Mouse (Mus musculus) forebrain, embryonic 11.5 days (tissue): ENCODE data around the gene Tnfrsf21. TPM values are rescaled to one million over a fixed set of nuclear protein-coding genes. Genes with fewer than 3 reads are reported as not detected.

Experiments
- ATAC-seq: fragments of 200-750 bp; cut with Nextera tagmentation; replicated peaks from 2 replicates; pipeline ENCODE4 v1.8.0; 2017; ENCODE audit warnings: moderate TSS enrichment; ENCODE audit not compliant: low FRiP score
- DNase-seq: peaks from one replicate; pipeline ENCODE4 v3.0.0-alpha.2; 2017; ENCODE audit warnings: low spot score
- H3K27ac ChIP-seq: fragments of 300-500 bp; sonication (generic); 2 replicates; pipeline ENCODE4 v1.5.1; 2014; ENCODE audit warnings: low read depth, low read length
- H3K27me3 ChIP-seq: fragments of 300-500 bp; sonication (generic); 2 replicates; pipeline ENCODE4 v1.6.1; 2014; ENCODE audit warnings: mild to moderate bottlenecking, low read length, mixed read lengths; ENCODE audit not compliant: control insufficient read depth, insufficient read depth
- H3K36me3 ChIP-seq: fragments of 300-500 bp; sonication (generic); 2 replicates; pipeline ENCODE4 v1.6.1; 2014; ENCODE audit warnings: mild to moderate bottlenecking, low read length, moderate library complexity, mixed read lengths; ENCODE audit not compliant: control insufficient read depth, insufficient read depth
- H3K4me1 ChIP-seq: fragments of 300-500 bp; sonication (generic); replicated peaks from 2 replicates; pipeline ENCODE4 v1.6.1; 2014; ENCODE audit warnings: low read length, mixed read lengths; ENCODE audit not compliant: control insufficient read depth, insufficient read depth
- H3K4me2 ChIP-seq: fragments of 300-500 bp; sonication (generic); 2 replicates; pipeline ENCODE4 v1.6.1; 2014; ENCODE audit warnings: low read depth, mild to moderate bottlenecking, low read length, moderate library complexity, mixed read lengths; ENCODE audit not compliant: severe bottlenecking
- H3K4me3 ChIP-seq: fragments of 300-500 bp; sonication (generic); 2 replicates; pipeline ENCODE4 v1.5.1; 2014; ENCODE audit warnings: low read depth, low read length
- H3K9ac ChIP-seq: fragments of 300-500 bp; sonication (generic); 2 replicates; pipeline ENCODE4 v1.6.1; 2014; ENCODE audit warnings: low read length
- H3K9me3 ChIP-seq: fragments of 300-500 bp; sonication (generic); 2 replicates; pipeline ENCODE4 v1.6.1; 2016; ENCODE audit warnings: low read length, mixed read lengths; ENCODE audit not compliant: control insufficient read depth
- WGBS: fragments of 180-500 bp; shearing (Covaris S2); extraction: QIAGEN DNeasy Blood & Tissue Kit; methylation state at CpG from one replicate; pipeline ENCODE4 v1.1.7; 2014; 5-methylcytosine and 5-hydroxymethylcytosine counted together
- polyA plus RNA-seq: library from polyadenylated mRNA; unstranded; fragments of >200 nt; fragmentation: Nextera tagmentation; extraction: Ambion mirVana; gene quantifications from 2 replicates; pipeline ENCODE4 v1.2.1, GENCODE M21; 2014

Gene Tnfrsf21
- polyA plus RNA-seq, 1 experiment from 2014 or later: 33.4 TPM

DNA sequence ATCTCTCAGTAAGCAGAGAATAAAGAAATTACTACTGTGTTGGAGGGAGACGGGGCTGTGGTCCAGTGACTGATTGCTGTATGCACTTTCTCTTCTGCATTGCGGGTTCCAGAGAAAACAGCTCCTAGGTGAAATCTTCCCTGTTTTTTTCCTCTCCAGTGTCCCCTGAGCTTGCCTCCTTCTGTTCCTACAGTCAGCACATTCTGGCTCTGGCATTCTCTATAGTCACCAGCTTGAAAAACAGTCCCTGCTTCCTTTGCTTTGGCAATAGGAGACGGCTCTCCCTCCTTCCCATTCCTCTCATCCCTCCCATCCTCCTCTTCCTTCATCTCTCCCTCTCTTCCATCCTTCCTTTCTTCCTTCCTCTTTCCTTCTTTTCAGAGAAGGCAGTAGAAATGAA is 13.9 kb downstream of the Tnfrsf21 start:
- Histone ChIP-seq H3K9ac (no peak overlapping the region), H3K27me3 (no peaks in the 10 kb centered on the region), H3K27ac (no peak overlapping the region), H3K4me3 (no peak overlapping the region), H3K4me2 (no peak overlapping the region), H3K4me1 (no peaks in the 10 kb centered on the region), H3K9me3 (no peaks in the 10 kb centered on the region), H3K36me3 (no peaks in the 10 kb centered on the region)
- DNase-seq (no peak), ATAC-seq (no peak)
- 99% methylated on average over 3 of the region's 3 CpGs for WGBS

DNA sequence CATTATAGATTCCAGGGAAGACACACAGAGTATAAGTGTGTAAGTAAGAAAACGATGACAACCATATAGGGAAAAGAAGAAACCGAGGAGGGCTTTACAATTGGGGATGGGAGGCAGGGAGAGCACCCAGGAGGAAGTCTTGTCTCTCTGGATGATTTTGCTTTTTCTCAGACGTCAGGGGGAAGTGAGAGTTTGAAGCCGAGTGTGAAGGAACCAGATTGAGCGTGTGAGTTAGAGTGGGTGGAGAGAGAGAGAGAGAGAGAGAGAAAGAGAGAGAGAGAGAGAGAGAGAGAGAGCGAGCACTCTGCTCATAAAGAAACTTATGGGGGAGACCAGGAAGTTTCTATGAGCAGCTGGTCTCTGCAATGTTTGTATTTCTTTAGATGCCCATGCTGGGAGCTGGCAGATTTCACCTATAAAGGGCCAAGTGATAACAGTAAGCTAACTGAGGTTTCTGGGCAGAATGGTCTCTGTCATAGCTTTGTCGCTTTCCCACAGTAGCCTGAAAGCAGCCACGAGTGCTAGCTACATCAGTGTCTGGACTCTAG is 16.2 kb downstream of the Tnfrsf21 start:
- Histone ChIP-seq H3K4me1 (no peaks in the 10 kb centered on the region), H3K27me3 (no peaks in the 10 kb centered on the region), H3K36me3 (peaks cover under 1% of the 10 kb centered on the region; the same call in 1 of the 2 replicates), H3K4me3 (no peak overlapping the region), H3K4me2 (no peak overlapping the region), H3K9me3 (no peaks in the 10 kb centered on the region), H3K27ac (no peak overlapping the region), H3K9ac (no peak overlapping the region)
- ATAC-seq (no peak), DNase-seq (no peak)
- 90% methylated on average over 8 of the region's 8 CpGs for WGBS

DNA sequence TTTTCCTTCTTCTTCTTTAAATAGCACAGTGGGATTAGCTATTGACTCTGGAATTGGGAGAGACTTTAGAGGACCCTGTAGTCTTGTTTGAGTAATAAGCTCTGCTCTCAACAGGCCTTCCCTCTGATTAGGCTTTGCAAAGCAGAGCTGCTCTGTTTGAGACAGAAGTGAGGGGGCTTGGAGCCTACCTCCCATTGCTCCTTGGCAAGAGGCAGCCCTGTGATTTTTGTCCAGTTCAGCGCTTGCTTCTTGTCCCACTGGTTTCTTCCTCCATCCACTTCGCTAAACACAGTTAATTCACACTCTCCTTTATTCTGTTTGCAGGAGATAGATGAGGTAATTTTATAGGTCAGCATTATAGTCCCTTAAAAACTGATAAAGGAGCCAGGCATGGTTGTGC is 19.0 kb downstream of the Tnfrsf21 start:
- Histone ChIP-seq H3K4me2 (no peak overlapping the region), H3K27me3 (no peaks in the 10 kb centered on the region), H3K4me3 (no peak overlapping the region), H3K9me3 (no peaks in the 10 kb centered on the region), H3K9ac (no peak overlapping the region), H3K36me3 (peaks cover 6% of the 10 kb centered on the region; the same call in 1 of the 2 replicates), H3K4me1 (no peaks in the 10 kb centered on the region), H3K27ac (no peak overlapping the region)
- ATAC-seq: no peak
- DNase-seq: no peak
- 83% methylated on average over 2 of the region's 2 CpGs for WGBS

DNA sequence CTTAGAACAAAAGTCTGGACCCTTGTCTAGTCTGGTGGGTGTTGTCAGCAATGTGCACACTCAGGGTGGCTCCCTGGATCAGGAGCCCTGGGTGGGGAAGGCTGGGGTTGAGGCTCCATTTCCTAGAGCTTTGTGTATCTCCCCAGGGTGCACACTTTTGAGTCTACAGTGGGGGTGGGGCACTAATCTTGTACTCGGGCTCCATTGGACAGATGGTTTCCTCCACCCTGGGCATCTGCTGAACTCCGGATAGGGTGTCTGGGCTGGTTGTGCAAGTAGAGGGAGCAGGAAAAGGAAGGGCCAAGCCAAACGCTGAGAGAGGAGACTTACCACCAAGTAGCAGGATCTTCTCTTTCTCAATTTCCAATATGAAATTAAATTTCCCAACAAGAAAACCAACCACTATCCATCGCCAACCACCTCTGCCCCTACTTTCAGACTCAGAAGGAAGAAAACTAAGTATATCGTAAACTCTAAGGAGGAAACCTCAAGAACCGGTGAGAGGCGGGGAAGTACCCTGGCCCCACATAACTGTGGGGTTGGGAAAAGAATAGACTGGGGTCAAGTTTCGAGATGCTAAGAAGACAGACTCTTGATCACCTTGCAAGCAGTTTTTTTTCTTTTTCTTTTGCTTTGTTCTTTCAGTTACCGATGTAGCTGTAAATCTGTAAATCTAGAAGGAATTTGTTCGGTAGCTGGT is 19.9 kb downstream of the Tnfrsf21 start:
- H3K4me2 ChIP-seq: no peak overlapping the region
- H3K4me1 ChIP-seq: no peaks in the 10 kb centered on the region
- peaks cover 6% of the 10 kb centered on the region; the same call in 1 of the 2 replicates for H3K36me3 ChIP-seq
- 89% methylated on average over 10 of the region's 10 CpGs for WGBS
- no peak overlapping the region for H3K27ac ChIP-seq
- H3K4me3 ChIP-seq: no peak overlapping the region
- no peak for DNase-seq
- H3K9me3 ChIP-seq: no peaks in the 10 kb centered on the region
- no peaks in the 10 kb centered on the region for H3K27me3 ChIP-seq
- ATAC-seq: no peak
- H3K9ac ChIP-seq: no peak overlapping the region

DNA sequence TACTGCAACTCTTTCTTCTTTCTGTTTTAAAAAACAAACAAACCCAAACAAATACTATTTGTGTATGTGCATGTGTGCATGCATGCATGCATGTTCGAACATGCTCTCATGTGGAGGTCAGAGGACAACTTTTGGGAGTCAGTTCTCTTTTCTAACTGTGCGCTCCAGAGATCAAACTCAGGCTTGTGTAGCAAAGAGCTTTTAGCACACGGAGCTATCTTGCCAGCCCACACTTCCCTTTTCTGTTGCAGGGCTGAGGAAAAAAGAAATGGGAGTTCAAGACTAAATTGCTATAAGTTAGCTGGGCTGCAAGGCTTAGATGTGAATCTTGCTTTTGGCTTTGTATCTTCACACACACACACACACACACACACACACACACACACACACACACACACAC is 24.2 kb downstream of the Tnfrsf21 start:
- Histone ChIP-seq H3K9ac (no peak overlapping the region), H3K36me3 (peaks cover 6% of the 10 kb centered on the region; the same call in 1 of the 2 replicates), H3K27me3 (no peaks in the 10 kb centered on the region), H3K9me3 (no peaks in the 10 kb centered on the region), H3K27ac (no peak overlapping the region), H3K4me2 (no peak overlapping the region), H3K4me3 (no peak overlapping the region), H3K4me1 (no peaks in the 10 kb centered on the region)
- whole genome bisulfite sequencing: 90% methylated on average over 3 of the region's 3 CpGs
- DNase-seq (no peak), ATAC-seq (no peak)

DNA sequence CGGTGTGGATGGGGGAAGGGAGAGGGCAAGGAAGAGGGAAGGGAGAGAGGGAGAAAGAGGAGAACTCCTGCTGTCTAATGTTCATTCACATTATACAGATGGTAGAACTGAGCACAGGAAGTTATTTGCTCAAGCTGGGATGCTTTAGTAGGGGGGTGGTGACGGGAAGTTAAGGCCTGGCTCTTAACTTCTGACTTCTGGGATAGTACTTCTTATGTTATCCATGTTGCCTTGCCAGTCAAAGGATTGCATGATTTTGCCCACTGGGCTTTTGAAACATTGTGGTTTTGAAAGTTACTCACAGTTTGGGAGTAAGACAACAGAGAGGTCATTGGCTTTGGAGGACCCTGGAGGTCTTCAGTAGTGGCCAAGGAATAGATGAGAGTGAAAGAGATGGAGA is 34.3 kb downstream of the Tnfrsf21 start:
- H3K36me3 ChIP-seq: no peaks in the 10 kb centered on the region
- no peak overlapping the region for H3K4me3 ChIP-seq
- no peak overlapping the region for H3K27ac ChIP-seq
- H3K9me3 ChIP-seq: no peaks in the 10 kb centered on the region
- H3K9ac ChIP-seq: no peak overlapping the region
- H3K4me2 ChIP-seq: no peak overlapping the region
- H3K27me3 ChIP-seq: no peaks in the 10 kb centered on the region
- DNase-seq (no peak), ATAC-seq (no peak)
- H3K4me1 ChIP-seq: no peaks in the 10 kb centered on the region
- 96% methylated on average over 2 of the region's 2 CpGs for whole genome bisulfite sequencing

DNA sequence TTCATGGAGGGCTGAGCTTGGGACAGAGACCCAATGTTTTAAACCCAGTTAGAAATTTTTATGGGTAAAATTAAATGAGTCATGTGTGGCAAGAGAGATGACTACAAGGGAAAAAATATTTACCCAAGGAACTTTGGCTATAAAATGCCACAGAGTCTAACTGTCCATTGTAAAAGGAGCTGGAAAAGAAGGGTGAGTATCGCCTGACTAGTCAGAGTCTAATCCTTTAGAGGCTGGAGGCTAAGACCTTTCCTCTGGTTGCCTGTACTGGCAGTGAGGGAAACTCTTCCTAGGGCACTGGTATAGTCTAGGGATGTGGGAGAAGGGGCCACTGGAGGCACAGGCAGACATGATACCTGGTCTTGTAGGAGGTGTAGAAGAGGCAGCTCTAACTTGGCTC is 36.4 kb downstream of the Tnfrsf21 start:
- DNase-seq (no peak), ATAC-seq (no peak)
- Histone ChIP-seq H3K4me3 (no peak overlapping the region), H3K9ac (no peak overlapping the region), H3K36me3 (no peaks in the 10 kb centered on the region), H3K27ac (no peak overlapping the region), H3K4me1 (no peaks in the 10 kb centered on the region), H3K4me2 (no peak overlapping the region), H3K9me3 (no peaks in the 10 kb centered on the region), H3K27me3 (no peaks in the 10 kb centered on the region)
- WGBS: 89% methylated on average over 1 of the region's 1 CpGs

DNA sequence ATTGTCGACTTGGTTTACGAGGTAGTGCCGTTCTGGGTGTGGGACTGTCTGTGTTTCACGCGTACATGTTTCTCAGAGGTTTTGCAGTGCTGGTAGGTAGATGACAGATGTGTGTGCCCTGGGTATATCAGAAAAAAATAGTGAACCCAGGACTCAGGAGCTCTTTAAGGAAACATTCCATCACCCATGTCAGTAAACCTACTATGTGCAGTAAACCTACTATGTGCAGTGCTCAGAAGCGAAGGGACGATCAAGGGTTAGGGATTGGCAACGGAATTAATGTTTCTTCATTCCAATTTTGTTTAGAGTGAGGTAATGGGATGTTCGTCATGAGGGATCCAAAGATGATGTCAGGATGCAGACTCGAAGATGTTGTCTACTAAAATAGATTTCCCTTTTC is 37.6 kb downstream of the Tnfrsf21 start:
- H3K4me3 ChIP-seq: no peak overlapping the region
- no peaks in the 10 kb centered on the region for H3K27me3 ChIP-seq
- no peak overlapping the region for H3K4me2 ChIP-seq
- no peaks in the 10 kb centered on the region for H3K9me3 ChIP-seq
- no peak overlapping the region for H3K9ac ChIP-seq
- no peaks in the 10 kb centered on the region for H3K36me3 ChIP-seq
- H3K27ac ChIP-seq: no peak overlapping the region
- 95% methylated on average over 10 of the region's 10 CpGs for WGBS
- H3K4me1 ChIP-seq: no peaks in the 10 kb centered on the region
- no peak for DNase-seq
- ATAC-seq: no peak
